Mouse (Mus musculus): ENCODE results near the gene Actr3b.
"Not testable (repeated sequence)": the region's sequence is repeated elsewhere in the genome, so short reads cannot be mapped to it uniquely, and the experiment has no call there.

The Actr3b gene

GRCm38 (mm10) chr5:25759460-25760409 is at the start of gene Actr3b:
TSS of gene Actr3b (plus strand) at chr5:25759997.
- DNase-seq (ENCODE audit: low spot score), result peak; percentile 72

- DNase-seq (ENCODE audit: low spot score), result not testable (repeated sequence)
Measured at GRCm38 (mm10) chr5:25713001-25713706, 46.6 kb upstream of the Actr3b start.

- DNase-seq (ENCODE audit: low spot score), result no peak
Measured at GRCm38 (mm10) chr5:25719390-25719789, 40.4 kb upstream of the Actr3b start.

- no peak for DNase-seq (ENCODE audit: low spot score)
Measured at GRCm38 (mm10) chr5:25723016-25723415, 36.8 kb upstream of the Actr3b start.

- no peak for DNase-seq (ENCODE audit: low spot score)
Measured at GRCm38 (mm10) chr5:25724134-25724675, 35.6 kb upstream of the Actr3b start.

GRCm38 (mm10) chr5:25734318-25734717 is 25.5 kb upstream of the Actr3b start:
- no peak for DNase-seq (ENCODE audit: low spot score)

GRCm38 (mm10) chr5:25735861-25736260 is 23.9 kb upstream of the Actr3b start:
- no peak for DNase-seq (ENCODE audit: low spot score)

- DNase-seq (ENCODE audit: low spot score), result no peak
Measured at GRCm38 (mm10) chr5:25738448-25738847, 21.3 kb upstream of the Actr3b start.

GRCm38 (mm10) chr5:25738902-25739301 is 20.9 kb upstream of the Actr3b start:
- not testable (repeated sequence) for DNase-seq (ENCODE audit: low spot score)

GRCm38 (mm10) chr5:25747904-25748303 is 11.9 kb upstream of the Actr3b start:
- no peak for DNase-seq (ENCODE audit: low spot score)

- no peak for DNase-seq (ENCODE audit: low spot score)
Measured at GRCm38 (mm10) chr5:25748613-25749012, 11.2 kb upstream of the Actr3b start.

- DNase-seq (ENCODE audit: low spot score), result no peak
Measured at GRCm38 (mm10) chr5:25751552-25751951, 8.2 kb upstream of the Actr3b start.

- no peak for DNase-seq (ENCODE audit: low spot score)
Measured at GRCm38 (mm10) chr5:25752862-25753261, 6.9 kb upstream of the Actr3b start.

GRCm38 (mm10) chr5:25753556-25754235 is 6.1 kb upstream of the Actr3b start:
- DNase-seq (ENCODE audit: low spot score), result no peak

GRCm38 (mm10) chr5:25754236-25754766 is 5.5 kb upstream of the Actr3b start:
- no peak for DNase-seq (ENCODE audit: low spot score)

- DNase-seq (ENCODE audit: low spot score), result no peak
Measured at GRCm38 (mm10) chr5:25760410-25760832, 624 bp downstream of the Actr3b start.

GRCm38 (mm10) chr5:25760871-25761270 is 1.1 kb downstream of the Actr3b start:
- no peak for DNase-seq (ENCODE audit: low spot score)

- DNase-seq (ENCODE audit: low spot score), result no peak
Measured at GRCm38 (mm10) chr5:25761850-25762249, 2.1 kb downstream of the Actr3b start.

GRCm38 (mm10) chr5:25769006-25769405 is 9.2 kb downstream of the Actr3b start:
- no peak for DNase-seq (ENCODE audit: low spot score)

GRCm38 (mm10) chr5:25769406-25769805 is 9.6 kb downstream of the Actr3b start:
- DNase-seq (ENCODE audit: low spot score), result no peak

GRCm38 (mm10) chr5:25772456-25772855 is 12.7 kb downstream of the Actr3b start:
- DNase-seq (ENCODE audit: low spot score), result no peak

Data from ovary, postnatal 10 days (tissue).